Mouse (Mus musculus): Measurements from ENCODE around the gene Trim46.

GRCm38 (mm10) chr3:89228836-89229235 lies 17.3 kb downstream of the Trim46 start, which contains the start of gene Muc1:
- TF ChIP-seq EP300 (IDR thresholded peaks at IDR 0.05; ENCODE audit: low read depth): no peak
- TF ChIP-seq CTCF (IDR thresholded peaks at IDR 0.05; ENCODE audit: low read depth): no peak

All from heart, postnatal 0 days (tissue).